Mouse (Mus musculus) myocyte (in vitro differentiated cells): ENCODE results near the gene Lrrc72. TPM values are rescaled to one million over a fixed set of nuclear protein-coding genes. Genes with fewer than 3 reads are reported as not detected.

Experiments used
- H3K27me3 ChIP-seq: one replicate; pipeline ENCODE4 v1.6.1; 2011; ENCODE audit not compliant: control insufficient read depth, insufficient read depth, insufficient read length
- H3K36me3 ChIP-seq: one replicate; pipeline ENCODE4 v1.6.1; 2011; ENCODE audit not compliant: control insufficient read depth, insufficient read depth
- H3K4me2 ChIP-seq: one replicate; pipeline ENCODE4 v1.6.1; 2011; ENCODE audit warnings: low read depth, control low read depth
- H3K4me3 ChIP-seq: one replicate; pipeline ENCODE4 v1.5.1; 2011; ENCODE audit warnings: mild to moderate bottlenecking, control low read depth, moderate library complexity
- H3K79me2 ChIP-seq: one replicate; pipeline ENCODE4 v1.6.1; 2011; ENCODE audit not compliant: control insufficient read depth, insufficient read depth
- H3ac ChIP-seq: one replicate; pipeline ENCODE4 v1.6.1; 2011; ENCODE audit not compliant: control insufficient read depth, insufficient read length
- CEBPB ChIP-seq: IDR thresholded peaks from 2 replicates; pipeline ENCODE4 v1.6.1; 2011; ENCODE audit warnings: mild to moderate bottlenecking, moderate library complexity; ENCODE audit not compliant: poor library complexity, insufficient read depth, severe bottlenecking
- E2F4 ChIP-seq: IDR thresholded peaks from one replicate; pipeline ENCODE4 v1.6.1; 2011; ENCODE audit warnings: mild to moderate bottlenecking, control low read depth, moderate library complexity; ENCODE audit not compliant: insufficient read depth
- MAX ChIP-seq: IDR thresholded peaks from one replicate; pipeline ENCODE4 v1.6.1; 2011; ENCODE audit warnings: low read depth, mild to moderate bottlenecking, control low read depth
- MYOD1 ChIP-seq, 3 experiments: IDR thresholded peaks; one replicate each; pipeline ENCODE4 v1.6.1; 2011; ENCODE audit warnings: control low read depth in 2 of 3, low read depth in 2 of 3, mild to moderate bottlenecking in 2 of 3, moderate library complexity in 1 of 3; ENCODE audit not compliant: insufficient read length in 2 of 3, control insufficient read depth in 1 of 3
- MYOG ChIP-seq, 3 experiments: IDR thresholded peaks; one replicate each; pipeline ENCODE4 v1.6.1; 2011; ENCODE audit warnings: control low read depth in 2 of 3, low read depth in 2 of 3, mild to moderate bottlenecking in 2 of 3; ENCODE audit not compliant: insufficient read length in 2 of 3, control insufficient read depth in 1 of 3, insufficient read depth in 1 of 3
- POLR2A ChIP-seq: IDR thresholded peaks from one replicate; pipeline ENCODE4 v1.6.1; 2011; ENCODE audit warnings: low read depth, mild to moderate bottlenecking, control low read depth, moderate library complexity; ENCODE audit not compliant: insufficient read length
- POLR2AphosphoS2 ChIP-seq: IDR thresholded peaks from one replicate; pipeline ENCODE4 v1.6.1; 2011; ENCODE audit warnings: low read depth, control low read depth; ENCODE audit not compliant: insufficient read length
- REST ChIP-seq: IDR thresholded peaks from one replicate; pipeline ENCODE4 v1.6.1; 2011; ENCODE audit warnings: mild to moderate bottlenecking, control low read depth, moderate library complexity; ENCODE audit not compliant: insufficient read depth, insufficient read length
- SRF ChIP-seq: IDR thresholded peaks from one replicate; pipeline ENCODE4 v1.6.1; 2011; ENCODE audit warnings: low read depth; ENCODE audit not compliant: control insufficient read depth, insufficient read length
- TCF12 ChIP-seq: IDR thresholded peaks from one replicate; pipeline ENCODE4 v1.6.1; 2011; ENCODE audit warnings: mild to moderate bottlenecking, control low read depth; ENCODE audit not compliant: poor library complexity, insufficient read depth, severe bottlenecking
- TCF3 ChIP-seq: IDR thresholded peaks from one replicate; pipeline ENCODE4 v1.6.1; 2011; ENCODE audit warnings: low read depth, control low read depth; ENCODE audit not compliant: insufficient read length
- USF1 ChIP-seq: IDR thresholded peaks from one replicate; pipeline ENCODE4 v1.6.1; 2011; ENCODE audit warnings: low read depth, mild to moderate bottlenecking, control low read depth, moderate library complexity
- polyA plus RNA-seq: library from polyadenylated mRNA; unstranded; fragments of >200 nt; fragmentation: generic; extraction: Trizol; gene quantifications from one replicate; pipeline ENCODE4 v1.2.1, GENCODE M21; 2012; ENCODE audit warnings: missing spikeins

The Lrrc72 gene
- polyA plus RNA-seq, 1 experiment: 0.08 TPM

DNA sequence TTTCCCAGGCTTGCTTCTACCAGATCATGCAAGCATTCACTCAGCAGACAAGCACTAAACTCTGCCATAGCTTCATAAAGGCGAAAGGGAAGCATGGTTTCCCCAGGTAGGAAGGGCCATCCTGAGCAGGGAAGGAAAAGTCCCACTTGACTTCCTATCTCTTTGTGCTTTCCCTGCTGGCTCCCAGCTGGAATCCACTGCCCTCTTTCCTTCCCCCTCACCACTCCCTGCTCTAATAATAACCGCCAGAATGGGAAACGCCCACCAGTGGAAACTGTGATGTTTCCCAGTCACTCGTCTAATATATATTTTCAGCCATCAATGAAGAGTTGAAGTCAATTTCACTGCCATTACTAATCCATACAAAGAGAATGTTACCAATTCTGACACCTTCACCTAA lies 28.8 kb downstream of the Lrrc72 start:
- no peak overlapping the region for H3K4me3 ChIP-seq
- no peaks in the 10 kb centered on the region for H3K79me2 ChIP-seq
- H3K36me3 ChIP-seq: no peaks in the 10 kb centered on the region
- no peaks in the 10 kb centered on the region for H3K27me3 ChIP-seq
- TF ChIP-seq TCF12 (no peak), POLR2AphosphoS2 (no peak)
- no peak overlapping the region for H3K4me2 ChIP-seq
- no peak overlapping the region for H3ac ChIP-seq

DNA sequence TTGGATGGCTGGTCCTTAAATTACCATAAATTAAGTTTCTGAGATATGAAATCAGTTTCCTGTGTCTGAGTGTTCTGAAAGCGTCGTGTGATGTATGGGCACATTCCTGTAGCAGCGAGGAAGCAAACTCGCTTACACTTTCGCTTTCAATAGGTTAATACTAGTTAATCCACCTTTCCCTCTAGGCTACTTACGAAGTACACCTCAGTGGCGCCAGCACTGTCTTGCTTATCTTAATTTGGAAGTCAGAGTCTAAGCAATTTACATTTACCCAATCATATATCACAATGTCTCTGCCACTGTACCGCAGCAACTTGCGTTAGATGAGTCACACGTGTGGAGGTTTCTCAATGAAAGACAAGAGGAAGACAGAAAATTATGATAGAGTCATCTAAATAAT lies 36.3 kb downstream of the Lrrc72 start:
- Histone ChIP-seq H3ac (no peak overlapping the region), H3K27me3 (no peaks in the 10 kb centered on the region), H3K79me2 (no peaks in the 10 kb centered on the region), H3K4me2 (no peak overlapping the region), H3K36me3 (no peaks in the 10 kb centered on the region), H3K4me3 (no peak overlapping the region)
- TF ChIP-seq E2F4: no peak
- no peak for TF ChIP-seq TCF12
- no peak for TF ChIP-seq SRF
- TF ChIP-seq CEBPB: no peak
- no peak for TF ChIP-seq MYOD1 (IDR thresholded peaks at IDR 0.05; ENCODE audit: control insufficient read depth in 1 of 3, insufficient read length in 2 of 3, low read depth in 2 of 3)

- TF ChIP-seq USF1 (no peak), REST (no peak), MAX (no peak)
- no peaks in the 10 kb centered on the region for H3K36me3 ChIP-seq
- H3K27me3 ChIP-seq: no peaks in the 10 kb centered on the region
- H3ac ChIP-seq: no peak overlapping the region
- H3K4me2 ChIP-seq: no peak overlapping the region
- no peaks in the 10 kb centered on the region for H3K79me2 ChIP-seq
- no peak overlapping the region for H3K4me3 ChIP-seq
Observed at GRCm38 (mm10) chr12:36216230-36216629, 37.0 kb downstream of the Lrrc72 start.

DNA sequence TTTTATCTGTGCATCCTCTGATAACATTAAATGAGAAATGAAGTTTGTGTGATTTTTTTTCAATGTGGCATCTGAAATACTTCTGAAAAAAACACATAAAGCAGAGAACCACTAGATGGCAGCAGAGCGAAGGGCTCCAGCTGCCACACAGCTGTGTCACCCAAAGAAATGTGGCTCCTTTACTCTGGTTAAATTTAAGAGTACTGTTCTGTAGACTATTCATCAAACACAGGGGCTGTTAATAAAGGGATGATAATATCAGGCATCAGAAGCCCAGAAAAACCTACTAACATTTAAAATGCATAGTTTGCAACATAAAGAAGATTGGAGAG lies 38.1 kb downstream of the Lrrc72 start:
- Histone ChIP-seq H3ac (no peak overlapping the region), H3K36me3 (no peaks in the 10 kb centered on the region), H3K4me2 (no peak overlapping the region), H3K4me3 (no peak overlapping the region), H3K79me2 (no peaks in the 10 kb centered on the region), H3K27me3 (no peaks in the 10 kb centered on the region)
- no peak for TF ChIP-seq TCF3
- no peak for TF ChIP-seq CEBPB
- TF ChIP-seq MYOD1 (IDR thresholded peaks at IDR 0.05; ENCODE audit: control insufficient read depth in 1 of 3, insufficient read length in 2 of 3, low read depth in 2 of 3): peak in 2 of 3 experiments; percentile 7 to 37

DNA sequence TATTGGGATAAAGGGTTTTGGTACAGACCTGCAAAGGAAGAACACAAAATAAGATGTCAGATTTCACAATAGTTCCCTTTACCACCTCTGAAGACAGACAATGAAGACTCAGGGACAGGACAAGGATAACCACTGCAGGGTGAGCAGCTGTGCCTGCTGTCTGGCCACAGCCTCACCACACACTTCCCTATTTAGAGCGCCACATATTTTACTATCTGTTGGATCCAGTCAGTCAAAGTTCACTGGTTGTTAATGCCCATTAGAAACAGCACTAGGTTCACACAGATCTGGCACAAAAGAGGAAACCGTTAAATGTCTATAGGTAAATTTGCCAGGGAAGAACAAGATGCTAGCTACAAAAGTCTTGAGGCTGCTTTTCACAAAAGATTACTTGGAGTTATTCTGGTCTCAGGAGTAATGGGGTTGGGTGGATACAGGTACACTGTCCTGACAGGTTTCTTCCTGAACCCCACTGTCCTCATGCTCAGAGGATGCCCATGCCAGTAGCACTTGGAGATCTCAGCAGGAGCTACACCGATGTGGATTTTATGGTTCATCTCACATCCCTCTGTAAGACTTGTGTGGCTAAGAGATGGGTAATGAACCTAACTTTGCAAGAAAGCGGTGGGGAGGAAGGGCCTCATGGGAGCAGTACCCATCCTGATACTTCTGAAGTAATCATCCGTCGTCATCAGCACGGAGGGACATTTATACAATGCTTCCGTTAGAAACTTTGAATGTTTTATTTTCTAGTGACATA lies 38.6 kb downstream of the Lrrc72 start:
- H3K79me2 ChIP-seq: no peaks in the 10 kb centered on the region
- no peak for TF ChIP-seq REST
- TF ChIP-seq TCF3: peak; percentile 40
- no peak for TF ChIP-seq POLR2AphosphoS2
- TF ChIP-seq MAX: no peak
- TF ChIP-seq POLR2A: no peak
- peak; percentile 21; the same call in 1 of the 2 replicates for TF ChIP-seq CEBPB
- peak; percentile 44 to 87 (median 86) for TF ChIP-seq MYOG (IDR thresholded peaks at IDR 0.05; ENCODE audit: control insufficient read depth in 1 of 3, insufficient read depth in 1 of 3, insufficient read length in 2 of 3, low read depth in 2 of 3)
- no peak for TF ChIP-seq USF1
- peak in 2 of 3 experiments; percentile 82 to 94 for TF ChIP-seq MYOD1 (IDR thresholded peaks at IDR 0.05; ENCODE audit: control insufficient read depth in 1 of 3, insufficient read length in 2 of 3, low read depth in 2 of 3)
- TF ChIP-seq TCF12: no peak
- TF ChIP-seq E2F4: no peak
- no peak for TF ChIP-seq SRF
- H3K27me3 ChIP-seq: no peaks in the 10 kb centered on the region
- no peaks in the 10 kb centered on the region for H3K36me3 ChIP-seq
- H3ac ChIP-seq: no peak overlapping the region
- H3K4me3 ChIP-seq: no peak overlapping the region
- H3K4me2 ChIP-seq: peak overlapping the region; percentile 19

- H3ac ChIP-seq: no peak overlapping the region
- no peak overlapping the region for H3K4me2 ChIP-seq
- H3K36me3 ChIP-seq: no peaks in the 10 kb centered on the region
- no peaks in the 10 kb centered on the region for H3K27me3 ChIP-seq
- no peaks in the 10 kb centered on the region for H3K79me2 ChIP-seq
- no peak overlapping the region for H3K4me3 ChIP-seq
- TF ChIP-seq REST (no peak), MYOD1 (IDR thresholded peaks at IDR 0.05; ENCODE audit: control insufficient read depth in 1 of 3, insufficient read length in 2 of 3, low read depth in 2 of 3) (peak in 1 of 3 experiments; percentile 34), TCF3 (no peak)
Observed at GRCm38 (mm10) chr12:36210096-36210495, 43.1 kb downstream of the Lrrc72 start.
